Mouse (Mus musculus) ovary, postnatal 14 days (tissue): Measurements from ENCODE around the gene Syngr2.
A peak's percentile ranks its signal among the peaks of the same experiment; 100 is the strongest.

ENCODE experiments used
- DNase-seq: peaks from one replicate; pipeline ENCODE4 v3.0.0; 2022; ENCODE audit warnings: low spot score

Syngr2 gene

GRCm38 (mm10) chr11:117809407-117810311 lies at the start of gene Syngr2, which contains the start of gene Gm20708:
Gene Syngr2, plus strand, starts transcription at chr11:117809668.
Gene Gm20708, plus strand, starts transcription at chr11:117809668.
- peak; percentile 58 for DNase-seq

GRCm38 (mm10) chr11:117760374-117761119 lies 48.9 kb upstream of the Syngr2 start:
- DNase-seq = no peak

GRCm38 (mm10) chr11:117761801-117762200 lies 47.7 kb upstream of the Syngr2 start:
- no peak for DNase-seq

GRCm38 (mm10) chr11:117762246-117762645 lies 47.2 kb upstream of the Syngr2 start:
- DNase-seq = no peak

GRCm38 (mm10) chr11:117764319-117764718 lies 45.1 kb upstream of the Syngr2 start:
- DNase-seq = no peak

GRCm38 (mm10) chr11:117765361-117765760 lies 44.1 kb upstream of the Syngr2 start:
- no peak for DNase-seq

- DNase-seq = no peak
Measured at GRCm38 (mm10) chr11:117766275-117766674, 43.2 kb upstream of the Syngr2 start.

GRCm38 (mm10) chr11:117768725-117769682 lies 40.5 kb upstream of the Syngr2 start:
- DNase-seq = no peak

GRCm38 (mm10) chr11:117769683-117770047 lies 39.8 kb upstream of the Syngr2 start:
- DNase-seq = no peak

- no peak for DNase-seq
Measured at GRCm38 (mm10) chr11:117770407-117770806, 39.1 kb upstream of the Syngr2 start.

- DNase-seq = no peak
Measured at GRCm38 (mm10) chr11:117772352-117772751, 37.1 kb upstream of the Syngr2 start.

GRCm38 (mm10) chr11:117774925-117775324 lies 34.5 kb upstream of the Syngr2 start:
- DNase-seq = no peak

GRCm38 (mm10) chr11:117775540-117775939 lies 33.9 kb upstream of the Syngr2 start:
- DNase-seq = no peak

- DNase-seq = no peak
Measured at GRCm38 (mm10) chr11:117776085-117776792, 33.2 kb upstream of the Syngr2 start.

GRCm38 (mm10) chr11:117777111-117777510 lies 32.4 kb upstream of the Syngr2 start:
- no peak for DNase-seq

GRCm38 (mm10) chr11:117778031-117778430 lies 31.4 kb upstream of the Syngr2 start:
- DNase-seq = no peak

GRCm38 (mm10) chr11:117778851-117779433 lies 30.5 kb upstream of the Syngr2 start:
- DNase-seq = no peak

- peak; percentile 51 for DNase-seq
Measured at GRCm38 (mm10) chr11:117779434-117780198, 29.9 kb upstream of the Syngr2 start.

GRCm38 (mm10) chr11:117780199-117780515 lies 29.3 kb upstream of the Syngr2 start:
- DNase-seq = no peak

- DNase-seq = peak; percentile 75
Measured at GRCm38 (mm10) chr11:117780582-117781111, 28.8 kb upstream of the Syngr2 start.
